8 mouse cellular contexts compared by ENCODE assay signal in genomic region chr2:55437007-55437949, GRCm38 (mm10). TPM values are rescaled to one million over a fixed set of nuclear protein-coding genes. Genes with fewer than 3 reads are reported as not detected.
DNase-seq lines count a peak whose midpoint lies in the region; ATAC-seq and TF ChIP-seq lines count a peak whose summit lies in the region.

No protein-coding gene starts in this region.

- TF ChIP-seq CTCF in embryonic fibroblast, embryonic 13.5 days (IDR thresholded peaks at IDR 0.05; ENCODE audit: borderline replicate concordance, insufficient read depth, low read length) = no peak
- TF ChIP-seq CTCF in liver, embryonic 14.5 days (IDR thresholded peaks at IDR 0.05; ENCODE audit: low read depth) = no peak

- TF ChIP-seq POLR2A in embryonic fibroblast, embryonic 13.5 days (IDR thresholded peaks at IDR 0.05; ENCODE audit: low read depth, low read length) = no peak

- H3K4me1 ChIP-seq in embryonic fibroblast, embryonic 13.5 days (ENCODE audit: control insufficient read depth, insufficient read depth, low read length) = no peaks in the 10 kb centered on the region
- H3K4me1 ChIP-seq in intestine, embryonic 14.5 days (replicated peaks; ENCODE audit: control insufficient read depth, insufficient read depth, low read length) = peaks cover 18% of the 10 kb centered on the region
- no peaks in the 10 kb centered on the region for H3K4me1 ChIP-seq in liver, embryonic 14.5 days (replicated peaks; ENCODE audit: control insufficient read depth in 2 of 2, insufficient read depth in 2 of 2, low read length in 1 of 2)

- intact Hi-C loops in gastrocnemius, postnatal 36 days (cut with DNase I) = no loop called here

- peak overlapping the region; percentile 27 for H3K4me3 ChIP-seq in embryonic fibroblast, embryonic 13.5 days (ENCODE audit: insufficient read depth, low read length)
- peak overlapping the region; percentile 41 for H3K4me3 ChIP-seq in intestine, embryonic 14.5 days (ENCODE audit: low read depth, low read length)
- H3K4me3 ChIP-seq in liver, embryonic 14.5 days (ENCODE audit: insufficient read depth in 1 of 2, low read depth in 2 of 2, low read length in 2 of 2) = peak overlapping the region in 1 of 2 experiments; percentile 6; a peak in 1 of 4 replicates

- 0 out of 2 replicates have a peak overlapping the region, but pooled peaks have one; percentile 16 for H3K9ac ChIP-seq in intestine, embryonic 14.5 days (ENCODE audit: low read length)
- no peak overlapping the region for H3K9ac ChIP-seq in liver, embryonic 14.5 days (replicated peaks)

- WGBS in intestine, embryonic 14.5 days = 2% methylated on average over 51 of the region's 51 CpGs
- WGBS in liver, embryonic 14.5 days (ENCODE audit: insufficient replicate concordance) = 2% methylated on average over 51 of the region's 51 CpGs

- H3K27me3 ChIP-seq in intestine, embryonic 14.5 days (replicated peaks; ENCODE audit: control insufficient read depth, insufficient read depth, low read length) = peaks cover 33% of the 10 kb centered on the region
- H3K27me3 ChIP-seq in liver, embryonic 14.5 days (ENCODE audit: control insufficient read depth, insufficient read depth, low read length) = peaks cover 7% of the 10 kb centered on the region

- H3K27ac ChIP-seq in embryonic fibroblast, embryonic 13.5 days (ENCODE audit: insufficient read depth, low read length) = no peak overlapping the region
- H3K27ac ChIP-seq in intestine, embryonic 14.5 days (ENCODE audit: low read depth) = no peak overlapping the region
- H3K27ac ChIP-seq in liver, embryonic 14.5 days = no peak overlapping the region

- H3K9me3 ChIP-seq in intestine, embryonic 14.5 days (ENCODE audit: control insufficient read depth, low read length) = no peaks in the 10 kb centered on the region
- no peaks in the 10 kb centered on the region for H3K9me3 ChIP-seq in liver, embryonic 14.5 days (ENCODE audit: control insufficient read depth, low read length)

- peak; percentile 1 for DNase-seq in lung, postnatal 10 days
- DNase-seq in lung, adult 18-20 months = no peak
- peak; percentile 68 for DNase-seq in intestine, embryonic 14.5 days (ENCODE audit: low spot score)
- DNase-seq in liver, embryonic 14.5 days (ENCODE audit: low read depth in 3 of 3, low spot score in 3 of 3) = no peak
- peak; percentile 7 to 9 for DNase-seq in right cerebral cortex, postnatal 36 days (ENCODE audit: low spot score in 2 of 2)
- DNase-seq in thymus, postnatal 4 days = no peak
- DNase-seq in gastrocnemius, postnatal 36 days = no peak

- H3K36me3 ChIP-seq in intestine, embryonic 14.5 days (ENCODE audit: control insufficient read depth, insufficient read depth, low read length) = no peaks in the 10 kb centered on the region
- H3K36me3 ChIP-seq in liver, embryonic 14.5 days (replicated peaks; ENCODE audit: control insufficient read depth, insufficient read depth, low read depth) = no peaks in the 10 kb centered on the region

- no peak for TF ChIP-seq EP300 in liver, embryonic 14.5 days (IDR thresholded peaks at IDR 0.05; ENCODE audit: low read depth)

- ATAC-seq in intestine, embryonic 14.5 days (replicated peaks; ENCODE audit: low FRiP score, low TSS enrichment, low read depth) = peak; percentile 33; the same call in 1 of the 2 replicates
- no peak for ATAC-seq in liver, embryonic 14.5 days (ENCODE audit: insufficient read depth)

- H3K4me2 ChIP-seq in intestine, embryonic 14.5 days (ENCODE audit: low read length) = peak overlapping the region; percentile 84
- peak overlapping the region; percentile 28; the same call in 1 of the 2 replicates for H3K4me2 ChIP-seq in liver, embryonic 14.5 days (ENCODE audit: low read depth)

RNA-seq across cellular contexts. Expression of gene Kcnj3, which starts 1.5 kb away (rescaled TPM):
- not detected in 2 replicates for polyA plus RNA-seq in embryonic fibroblast, embryonic 13.5 days (2011; ENCODE audit: insufficient read length, low read depth, missing spikeins)
- polyA plus RNA-seq in intestine, embryonic 14.5 days (2014; fragmentation: Nextera tagmentation; extraction: Ambion mirVana) = 0.09 and 0.13 TPM in 2 replicates
- polyA plus RNA-seq in liver, embryonic 14.5 days (2012; rRNA removed) = 0.02 TPM in 2 replicates
- not detected in 2 replicates for polyA plus RNA-seq in liver, embryonic 14.5 days (2014; fragmentation: Nextera tagmentation; extraction: Ambion mirVana)
- under 1 TPM; 0.18 to 0.37 TPM for total RNA-seq in gastrocnemius, postnatal 36 days (2021)

Comparison
In these comparisons a context has a peak if more than half of its experiments do, and no peak if none do; other contexts are left out.
1. DNase-seq: peak in lung, postnatal 10 days (single experiment), intestine, embryonic 14.5 days (single experiment) and right cerebral cortex, postnatal 36 days (2 of 2); none in lung, adult 18-20 months (0 of 2), liver, embryonic 14.5 days (0 of 3), thymus, postnatal 4 days (single experiment) and gastrocnemius, postnatal 36 days (0 of 2).